Mouse (Mus musculus): ENCODE results near the gene Dmxl2.

- TF ChIP-seq POLR2A (IDR thresholded peaks at IDR 0.05; ENCODE audit: borderline replicate concordance, insufficient read depth, low read length), result no peak
- no peak for TF ChIP-seq CTCF (IDR thresholded peaks at IDR 0.05; ENCODE audit: borderline replicate concordance, insufficient read depth, low read depth, low read length)
Observed at GRCm38 (mm10) chr9:54520286-54520685, 18.9 kb upstream of the Dmxl2 start.

Data from cerebellum, adult 2 months (tissue).